Mouse (Mus musculus): ENCODE measurements around the gene Fcho2. TPM values are rescaled to one million over a fixed set of nuclear protein-coding genes. Genes with fewer than 3 reads are reported as not detected.
A peak's percentile ranks its signal among the peaks of the same experiment; 100 is the strongest.

Gene Fcho2
- polyA plus RNA-seq, 2 experiments: 14.3 to 17.7 TPM

DNA sequence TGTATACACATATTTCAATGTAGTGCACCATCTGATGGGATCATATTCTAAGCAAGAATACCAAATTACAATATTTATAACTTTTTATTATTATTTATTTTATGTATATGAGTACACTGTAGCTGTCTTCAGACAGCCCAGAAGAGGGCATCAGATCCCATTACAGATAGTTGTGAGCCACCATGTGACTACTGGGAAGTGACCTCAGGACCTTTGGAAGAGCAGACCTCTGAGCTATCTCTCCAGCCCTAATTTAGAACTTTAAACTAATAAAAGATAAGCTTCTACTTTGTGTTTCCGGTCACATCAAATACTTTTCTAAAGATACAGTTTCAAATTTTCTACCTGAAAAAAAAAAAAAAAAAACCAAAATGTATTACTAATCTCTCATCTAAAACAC is 6.2 kb downstream of the Fcho2 start:
- no peak overlapping the region for H3K9ac ChIP-seq (replicated peaks)
- H3K9me3 ChIP-seq (ENCODE audit: control insufficient read depth, low read length): no peaks in the 10 kb centered on the region
- 30% methylated on average over 1 of the region's 1 CpGs for WGBS (ENCODE audit: insufficient replicate concordance)
- peaks cover 14 to 22% of the 10 kb centered on the region in 2 experiments for H3K4me1 ChIP-seq (replicated peaks; ENCODE audit: control insufficient read depth in 2 of 2, insufficient read depth in 2 of 2, low read length in 1 of 2)
- peak; percentile 25; the same call in 1 of the 2 replicates for TF ChIP-seq CTCF (IDR thresholded peaks at IDR 0.05; ENCODE audit: low read depth)
- TF ChIP-seq EP300 (IDR thresholded peaks at IDR 0.05; ENCODE audit: low read depth): no peak
- DNase-seq (ENCODE audit: low read depth in 3 of 3, low spot score in 3 of 3) (peak in 1 of 3 experiments; percentile 29), ATAC-seq (ENCODE audit: insufficient read depth) (no peak)
- H3K4me2 ChIP-seq (ENCODE audit: low read depth): 0 out of 2 replicates have a peak overlapping the region, but pooled peaks have one; percentile 25
- H3K27me3 ChIP-seq (ENCODE audit: control insufficient read depth, insufficient read depth, low read length): no peaks in the 10 kb centered on the region
- H3K27ac ChIP-seq: no peak overlapping the region
- H3K36me3 ChIP-seq (replicated peaks; ENCODE audit: control insufficient read depth, insufficient read depth, low read depth): peaks cover 9% of the 10 kb centered on the region
- no peak overlapping the region for H3K4me3 ChIP-seq (ENCODE audit: insufficient read depth in 1 of 2, low read depth in 2 of 2, low read length in 2 of 2)

DNA sequence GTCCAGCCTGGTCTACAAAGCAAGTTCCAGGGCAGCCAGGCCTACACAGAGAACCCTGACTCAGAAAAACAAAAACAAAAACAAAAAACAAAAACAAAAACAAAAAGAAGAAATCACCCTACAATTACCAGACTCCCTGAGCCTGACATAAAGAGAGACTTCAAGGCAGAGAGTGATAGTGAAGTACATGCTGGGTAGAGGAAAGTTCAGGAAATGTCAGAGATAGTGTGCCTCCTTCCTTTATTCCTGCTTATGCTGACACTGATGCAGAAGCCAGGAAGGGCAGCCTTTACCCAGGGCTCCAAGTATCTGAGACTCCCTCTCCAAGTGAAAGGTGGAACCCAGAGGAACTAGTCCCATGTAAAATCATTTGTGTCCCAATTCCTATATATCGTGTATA is 10.8 kb downstream of the Fcho2 start:
- no peak overlapping the region for H3K9ac ChIP-seq (replicated peaks)
- H3K4me2 ChIP-seq (ENCODE audit: low read depth): no peak overlapping the region
- H3K27ac ChIP-seq: peak overlapping the region; percentile 37
- WGBS (ENCODE audit: insufficient replicate concordance): 62% methylated on average over 1 of the region's 1 CpGs
- H3K36me3 ChIP-seq (replicated peaks; ENCODE audit: control insufficient read depth, insufficient read depth, low read depth): peaks cover 33% of the 10 kb centered on the region
- TF ChIP-seq EP300 (IDR thresholded peaks at IDR 0.05; ENCODE audit: low read depth): no peak
- TF ChIP-seq CTCF (IDR thresholded peaks at IDR 0.05; ENCODE audit: low read depth): no peak
- peaks cover 5% of the 10 kb centered on the region in 2 experiments; a peak in 3 of 4 replicates for H3K4me1 ChIP-seq (replicated peaks; ENCODE audit: control insufficient read depth in 2 of 2, insufficient read depth in 2 of 2, low read length in 1 of 2)
- no peaks in the 10 kb centered on the region for H3K27me3 ChIP-seq (ENCODE audit: control insufficient read depth, insufficient read depth, low read length)
- DNase-seq (ENCODE audit: low read depth in 3 of 3, low spot score in 3 of 3) (no peak), ATAC-seq (ENCODE audit: insufficient read depth) (no peak)
- no peak overlapping the region for H3K4me3 ChIP-seq (ENCODE audit: insufficient read depth in 1 of 2, low read depth in 2 of 2, low read length in 2 of 2)
- H3K9me3 ChIP-seq (ENCODE audit: control insufficient read depth, low read length): no peaks in the 10 kb centered on the region

DNA sequence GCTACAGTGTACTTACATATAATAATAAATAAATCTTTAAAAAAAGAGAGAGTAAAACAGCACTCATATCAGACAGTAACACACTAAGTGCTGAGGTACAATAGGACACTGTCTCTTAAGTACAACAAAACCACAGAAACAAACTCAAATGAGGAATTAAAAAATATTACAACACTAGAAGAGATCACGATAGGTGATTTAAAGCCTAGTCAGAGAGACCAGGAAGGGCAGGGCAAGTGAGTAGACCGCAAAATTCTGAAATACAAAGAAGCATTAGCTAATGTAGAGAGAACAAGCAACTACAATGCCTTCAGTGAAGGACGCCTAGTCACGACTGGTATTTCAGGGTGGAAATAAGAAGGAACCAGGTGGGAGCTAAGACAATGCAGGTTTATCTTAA is 11.6 kb downstream of the Fcho2 start:
- ATAC-seq (ENCODE audit: insufficient read depth) (peak; percentile 37; the same call in 1 of the 2 replicates), DNase-seq (ENCODE audit: low read depth in 3 of 3, low spot score in 3 of 3) (peak in 1 of 3 experiments; percentile 20)
- Histone ChIP-seq H3K36me3 (replicated peaks; ENCODE audit: control insufficient read depth, insufficient read depth, low read depth) (peaks cover 40% of the 10 kb centered on the region), H3K9ac (replicated peaks) (no peak overlapping the region), H3K27me3 (ENCODE audit: control insufficient read depth, insufficient read depth, low read length) (no peaks in the 10 kb centered on the region), H3K9me3 (ENCODE audit: control insufficient read depth, low read length) (no peaks in the 10 kb centered on the region), H3K4me3 (ENCODE audit: insufficient read depth in 1 of 2, low read depth in 2 of 2, low read length in 2 of 2) (no peak overlapping the region), H3K27ac (no peak overlapping the region), H3K4me1 (replicated peaks; ENCODE audit: control insufficient read depth in 2 of 2, insufficient read depth in 2 of 2, low read length in 1 of 2) (peaks cover 5% of the 10 kb centered on the region in 2 experiments; a peak in 3 of 4 replicates), H3K4me2 (ENCODE audit: low read depth) (no peak overlapping the region)
- TF ChIP-seq CTCF (IDR thresholded peaks at IDR 0.05; ENCODE audit: low read depth) (no peak), EP300 (IDR thresholded peaks at IDR 0.05; ENCODE audit: low read depth) (no peak)
- WGBS (ENCODE audit: insufficient replicate concordance): 43% methylated on average over 4 of the region's 4 CpGs

DNA sequence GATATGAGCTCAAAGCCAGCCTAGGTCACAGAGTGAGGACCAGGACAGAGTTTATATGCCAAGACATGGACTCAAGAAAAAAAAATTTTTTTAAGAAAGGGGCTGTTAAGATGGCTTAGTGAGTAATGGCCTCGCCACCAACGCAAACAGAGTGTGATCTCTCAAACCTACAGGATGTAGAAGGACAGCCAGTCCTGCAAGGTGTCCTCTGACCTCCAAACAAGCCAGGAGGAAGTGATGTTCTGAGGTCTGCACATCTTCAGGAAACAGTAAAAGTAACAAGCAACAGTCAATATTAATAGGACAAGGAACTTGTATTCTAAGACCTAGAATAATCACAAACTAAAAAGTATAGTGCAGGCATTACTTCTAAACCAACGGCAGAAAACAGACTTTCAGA is 12.3 kb downstream of the Fcho2 start:
- 0 out of 4 replicates have a peak, but pooled peaks cover 0 to 2% of the 10 kb centered on the region in 2 experiments for H3K4me1 ChIP-seq (replicated peaks; ENCODE audit: control insufficient read depth in 2 of 2, insufficient read depth in 2 of 2, low read length in 1 of 2)
- 78% methylated on average over 3 of the region's 3 CpGs for WGBS (ENCODE audit: insufficient replicate concordance)
- DNase-seq (ENCODE audit: low read depth in 3 of 3, low spot score in 3 of 3) (no peak), ATAC-seq (ENCODE audit: insufficient read depth) (no peak)
- no peak overlapping the region for H3K27ac ChIP-seq
- H3K4me2 ChIP-seq (ENCODE audit: low read depth): no peak overlapping the region
- no peak overlapping the region for H3K4me3 ChIP-seq (ENCODE audit: insufficient read depth in 1 of 2, low read depth in 2 of 2, low read length in 2 of 2)
- no peaks in the 10 kb centered on the region for H3K9me3 ChIP-seq (ENCODE audit: control insufficient read depth, low read length)
- no peaks in the 10 kb centered on the region for H3K27me3 ChIP-seq (ENCODE audit: control insufficient read depth, insufficient read depth, low read length)
- peaks cover 40% of the 10 kb centered on the region for H3K36me3 ChIP-seq (replicated peaks; ENCODE audit: control insufficient read depth, insufficient read depth, low read depth)
- H3K9ac ChIP-seq (replicated peaks): no peak overlapping the region
- TF ChIP-seq CTCF (IDR thresholded peaks at IDR 0.05; ENCODE audit: low read depth) (no peak), EP300 (IDR thresholded peaks at IDR 0.05; ENCODE audit: low read depth) (no peak)

DNA sequence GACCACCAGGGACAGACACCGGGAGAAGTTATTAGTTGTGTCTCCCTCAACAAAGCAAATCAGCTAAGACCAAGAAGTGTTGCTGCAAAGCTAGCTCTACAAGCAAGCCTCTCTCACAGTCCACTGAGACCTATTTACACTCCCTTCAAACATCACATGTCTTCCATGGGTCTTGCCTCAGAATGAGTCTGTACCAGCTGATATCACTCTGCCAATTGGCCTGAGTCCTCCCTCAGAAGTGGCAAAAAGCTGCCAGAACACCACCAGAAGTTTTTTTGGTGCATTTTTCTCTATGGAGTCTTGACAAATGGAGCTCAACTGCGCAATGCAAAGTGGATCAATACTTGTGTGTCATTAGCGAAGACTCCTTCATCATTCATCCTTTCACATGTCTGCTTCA is 19.7 kb downstream of the Fcho2 start:
- Histone ChIP-seq H3K4me1 (replicated peaks; ENCODE audit: control insufficient read depth in 2 of 2, insufficient read depth in 2 of 2, low read length in 1 of 2) (no peaks in the 10 kb centered on the region), H3K9me3 (ENCODE audit: control insufficient read depth, low read length) (no peaks in the 10 kb centered on the region), H3K4me2 (ENCODE audit: low read depth) (no peak overlapping the region), H3K27ac (no peak overlapping the region), H3K36me3 (replicated peaks; ENCODE audit: control insufficient read depth, insufficient read depth, low read depth) (peaks cover 41% of the 10 kb centered on the region), H3K9ac (replicated peaks) (no peak overlapping the region), H3K27me3 (ENCODE audit: control insufficient read depth, insufficient read depth, low read length) (no peaks in the 10 kb centered on the region), H3K4me3 (ENCODE audit: insufficient read depth in 1 of 2, low read depth in 2 of 2, low read length in 2 of 2) (no peak overlapping the region)
- ATAC-seq (ENCODE audit: insufficient read depth): no peak
- TF ChIP-seq EP300 (IDR thresholded peaks at IDR 0.05; ENCODE audit: low read depth) (no peak), CTCF (IDR thresholded peaks at IDR 0.05; ENCODE audit: low read depth) (no peak)
- 88% methylated on average over 3 of the region's 3 CpGs for WGBS (ENCODE audit: insufficient replicate concordance)
- DNase-seq (ENCODE audit: low read depth in 3 of 3, low spot score in 3 of 3): no peak
